Comparison of ENCODE assay signal across 26 mouse cellular contexts in genomic region chr1:66832636-66833165, GRCm38 (mm10). TPM values are rescaled to one million over a fixed set of nuclear protein-coding genes. Genes with fewer than 3 reads are reported as not detected.
A peak's percentile ranks its signal among the peaks of the same experiment; 100 is the strongest.
DNase-seq lines count a peak whose midpoint lies in the region; ATAC-seq and TF ChIP-seq lines count a peak whose summit lies in the region.
"Had no signal": no experiment of that assay in that cellular context is flagged by ENCODE, and none has a peak within 500 bp of the region (broad histone marks: within the 10 kb centered on the region; RNA-seq: fewer than 3 reads in every experiment).

No protein-coding gene starts in this region.

- H3K27ac ChIP-seq in kidney, adult 2 months (ENCODE audit: insufficient read depth, low read depth, low read length), result peak overlapping the region; percentile 100
- 0 out of 2 replicates have a peak overlapping the region, but pooled peaks have one; percentile 5 for H3K27ac ChIP-seq in stomach, embryonic 15.5 days
- H3K27ac ChIP-seq in stomach, postnatal 0 days (replicated peaks), result no peak overlapping the region
- H3K27ac ChIP-seq: embryonic facial prominence, embryonic 12.5 days; heart, embryonic 15.5 days; liver, embryonic 14.5 days; midbrain, embryonic 12.5 days; neural tube, embryonic 12.5 days had no signal

- H3K9ac ChIP-seq in stomach, embryonic 15.5 days, result no peak overlapping the region
- H3K9ac ChIP-seq in stomach, postnatal 0 days (ENCODE audit: low read length), result no peak overlapping the region
- H3K9ac ChIP-seq: embryonic facial prominence, embryonic 12.5 days; heart, embryonic 15.5 days; liver, embryonic 14.5 days; midbrain, embryonic 12.5 days; neural tube, embryonic 12.5 days had no signal

- peaks cover 4% of the 10 kb centered on the region; the same call in 1 of the 2 replicates for H3K36me3 ChIP-seq in kidney, adult 2 months (ENCODE audit: control insufficient read depth, insufficient read depth, low read length)
- H3K36me3 ChIP-seq in stomach, embryonic 15.5 days, result peaks cover 10% of the 10 kb centered on the region; the same call in 1 of the 2 replicates
- peaks cover 5% of the 10 kb centered on the region for H3K36me3 ChIP-seq in stomach, postnatal 0 days (ENCODE audit: control insufficient read depth, insufficient read depth, low read length)
- H3K36me3 ChIP-seq: embryonic facial prominence, embryonic 12.5 days; midbrain, embryonic 12.5 days; neural tube, embryonic 12.5 days had no signal

- peak; percentile 83 for DNase-seq in kidney, adult 2 months
- DNase-seq in kidney, postnatal 4 days, result no peak
- no peak for DNase-seq in stomach, postnatal 0 days (ENCODE audit: low spot score)
- DNase-seq in kidney, postnatal 14 days, result peak; percentile 61
- DNase-seq in layer of hippocampus, postnatal 36 days, result no peak
- no peak for DNase-seq in adrenal gland, postnatal 4 days (ENCODE audit: low spot score in 2 of 2)
- DNase-seq: adrenal gland, postnatal 10 days; cerebellum, adult 11-12 months; cerebellum, adult 9-11 months; embryo, embryonic 11 days; gastrocnemius, postnatal 14 days; layer of hippocampus, adult 9-11 months; liver; thymus, postnatal 14 days had no signal

- TF ChIP-seq POLR2A in kidney, adult 2 months (IDR thresholded peaks at IDR 0.05; ENCODE audit: low read depth, low read length), result no peak

- no peaks in the 10 kb centered on the region for H3K27me3 ChIP-seq in kidney, adult 2 months (replicated peaks; ENCODE audit: control insufficient read depth, insufficient read depth, low read length)
- no peaks in the 10 kb centered on the region for H3K27me3 ChIP-seq in stomach, embryonic 15.5 days (replicated peaks)
- no peaks in the 10 kb centered on the region for H3K27me3 ChIP-seq in stomach, postnatal 0 days (ENCODE audit: control insufficient read depth, insufficient read depth, low read length)
- H3K27me3 ChIP-seq: embryonic facial prominence, embryonic 12.5 days; heart, embryonic 15.5 days; megakaryocyte, embryonic 14.5 days; midbrain, embryonic 12.5 days; neural tube, embryonic 12.5 days; Patski had no signal

- H3K9me3 ChIP-seq in stomach, embryonic 15.5 days, result no peaks in the 10 kb centered on the region
- H3K9me3 ChIP-seq in stomach, postnatal 0 days (ENCODE audit: control insufficient read depth, low read length), result no peaks in the 10 kb centered on the region
- H3K9me3 ChIP-seq: embryonic facial prominence, embryonic 12.5 days; G1E; heart, embryonic 15.5 days; megakaryocyte, embryonic 14.5 days; midbrain, embryonic 12.5 days; neural tube, embryonic 12.5 days had no signal

- H3K4me3 ChIP-seq in kidney, adult 2 months (ENCODE audit: insufficient read depth, low read depth, low read length), result no peak overlapping the region
- no peak overlapping the region for H3K4me3 ChIP-seq in stomach, embryonic 15.5 days (replicated peaks)
- H3K4me3 ChIP-seq in stomach, postnatal 0 days (ENCODE audit: low read depth, low read length), result no peak overlapping the region
- H3K4me3 ChIP-seq: embryonic facial prominence, embryonic 12.5 days; heart, embryonic 15.5 days; megakaryocyte, embryonic 14.5 days; midbrain, embryonic 12.5 days; myocyte; neural tube, embryonic 12.5 days had no signal

- H3K4me2 ChIP-seq in stomach, embryonic 15.5 days, result no peak overlapping the region
- H3K4me2 ChIP-seq in stomach, postnatal 0 days (replicated peaks; ENCODE audit: low read depth), result no peak overlapping the region
- H3K4me2 ChIP-seq: embryonic facial prominence, embryonic 12.5 days; heart, embryonic 15.5 days; midbrain, embryonic 12.5 days; neural tube, embryonic 12.5 days had no signal

- H3K4me1 ChIP-seq in kidney, adult 2 months (ENCODE audit: control insufficient read depth, insufficient read depth, low read length), result peaks cover 27% of the 10 kb centered on the region
- peaks cover 3% of the 10 kb centered on the region; the same call in 1 of the 2 replicates for H3K4me1 ChIP-seq in stomach, embryonic 15.5 days
- H3K4me1 ChIP-seq in stomach, postnatal 0 days (replicated peaks; ENCODE audit: control insufficient read depth, insufficient read depth), result no peaks in the 10 kb centered on the region
- H3K4me1 ChIP-seq: embryonic facial prominence, embryonic 12.5 days; heart, embryonic 15.5 days; megakaryocyte, embryonic 14.5 days; midbrain, embryonic 12.5 days; neural tube, embryonic 12.5 days had no signal

- TF ChIP-seq CTCF in kidney, adult 2 months (conservative IDR thresholded peaks at IDR 0.05; ENCODE audit: insufficient read depth, insufficient read length, low read depth, low read length), result no peak
- no peak for TF ChIP-seq CTCF in stomach, postnatal 0 days (IDR thresholded peaks at IDR 0.05; ENCODE audit: low read depth)

- TF ChIP-seq EP300 in stomach, postnatal 0 days (optimal IDR thresholded peaks at IDR 0.05), result no peak

- 42% methylated on average over 7 of the region's 7 CpGs for WGBS in kidney, adult 2 months
- 68% methylated on average over 7 of the region's 7 CpGs for WGBS in stomach, embryonic 15.5 days
- 75% methylated on average over 7 of the region's 7 CpGs for WGBS in stomach, postnatal 0 days

- ATAC-seq in stomach, embryonic 15.5 days (ENCODE audit: insufficient read depth, low FRiP score, low read depth), result no peak
- ATAC-seq in stomach, postnatal 0 days (ENCODE audit: low FRiP score, low TSS enrichment), result no peak
- ATAC-seq: forebrain, embryonic 14.5 days; hindbrain, embryonic 16.5 days had no signal

RNA-seq across cellular contexts. Expression of gene Kansl1l, which starts 15.3 kb away (rescaled TPM):
- polyA plus RNA-seq in kidney, adult 2 months (2012; rRNA removed), result 8.7 and 9.7 TPM in 2 replicates
- polyA plus RNA-seq in stomach, embryonic 15.5 days (2015; fragmentation: Nextera tagmentation; extraction: Ambion mirVana), result 14.3 TPM in 2 replicates
- 6.5 and 6.7 TPM in 2 replicates for polyA plus RNA-seq in stomach, postnatal 0 days (2015; fragmentation: Nextera tagmentation; extraction: Ambion mirVana)
- total RNA-seq in layer of hippocampus, postnatal 36 days (2021), result 10 to 100 TPM; 22.2 to 26.0 TPM
- total RNA-seq in adrenal gland, postnatal 4 days (2021), result 10 to 100 TPM; 25.4 to 26.1 TPM

RNA-seq across cellular contexts. Expression of gene Acadl, which starts 30.4 kb away (rescaled TPM):
- 92.0 and 123 TPM in 2 replicates for polyA plus RNA-seq in kidney, adult 2 months (2012; rRNA removed)
- 163 and 172 TPM in 2 replicates for polyA plus RNA-seq in stomach, embryonic 15.5 days (2015; fragmentation: Nextera tagmentation; extraction: Ambion mirVana)
- 217 and 232 TPM in 2 replicates for polyA plus RNA-seq in stomach, postnatal 0 days (2015; fragmentation: Nextera tagmentation; extraction: Ambion mirVana)
- total RNA-seq in layer of hippocampus, postnatal 36 days (2021), result 10 to 100 TPM; 32.3 to 34.2 TPM
- 100 to 1,000 TPM; 425 to 522 TPM for total RNA-seq in adrenal gland, postnatal 4 days (2021)

Comparison
In these comparisons a context has a peak if more than half of its experiments do, and no peak if none do; other contexts are left out.
1. DNase-seq: peak in kidney, adult 2 months (single experiment) and kidney, postnatal 14 days (single experiment); none in kidney, postnatal 4 days (0 of 2), stomach, postnatal 0 days (single experiment), layer of hippocampus, postnatal 36 days (0 of 2) and adrenal gland, postnatal 4 days (0 of 2).